Mouse (Mus musculus): Measurements from ENCODE around the gene Sptbn1.

Sptbn1 gene

GRCm38 (mm10) chr11:30171586-30172178, 96.3 kb downstream of the Sptbn1 start:
- DNase-seq (ENCODE audit: low spot score in 2 of 2) = no peak

GRCm38 (mm10) chr11:30171184-30171583, 96.8 kb downstream of the Sptbn1 start:
- DNase-seq (ENCODE audit: low spot score in 2 of 2) = no peak

GRCm38 (mm10) chr11:30166551-30166922, 101.4 kb downstream of the Sptbn1 start:
- DNase-seq (ENCODE audit: low spot score in 2 of 2) = no peak

GRCm38 (mm10) chr11:30165861-30166550, 102.0 kb downstream of the Sptbn1 start:
- peak; percentile 73 to 85 for DNase-seq (ENCODE audit: low spot score in 2 of 2)

- peak in 1 of 2 experiments; percentile 31 for DNase-seq (ENCODE audit: low spot score in 2 of 2)
Observed at GRCm38 (mm10) chr11:30164515-30165214, 103.3 kb downstream of the Sptbn1 start.

GRCm38 (mm10) chr11:30163870-30164269, 104.1 kb downstream of the Sptbn1 start:
- DNase-seq (ENCODE audit: low spot score in 2 of 2) = no peak

GRCm38 (mm10) chr11:30163081-30163480, 104.9 kb downstream of the Sptbn1 start:
- DNase-seq (ENCODE audit: low spot score in 2 of 2) = no peak

GRCm38 (mm10) chr11:30161744-30162143, 106.2 kb downstream of the Sptbn1 start:
- DNase-seq (ENCODE audit: low spot score in 2 of 2) = no peak

GRCm38 (mm10) chr11:30161173-30161650, 106.8 kb downstream of the Sptbn1 start:
- peak; percentile 95 to 98 for DNase-seq (ENCODE audit: low spot score in 2 of 2)

- DNase-seq (ENCODE audit: low spot score in 2 of 2) = peak in 1 of 2 experiments; percentile 55
Observed at GRCm38 (mm10) chr11:30160625-30161172, 107.3 kb downstream of the Sptbn1 start.

- DNase-seq (ENCODE audit: low spot score in 2 of 2) = no peak
Observed at GRCm38 (mm10) chr11:30159545-30160255, 108.3 kb downstream of the Sptbn1 start.

- peak; percentile 31 to 47 for DNase-seq (ENCODE audit: low spot score in 2 of 2)
Observed at GRCm38 (mm10) chr11:30158028-30158700, 109.8 kb downstream of the Sptbn1 start.

- DNase-seq (ENCODE audit: low spot score in 2 of 2) = peak in 1 of 2 experiments; percentile 67
Observed at GRCm38 (mm10) chr11:30155887-30156286, 112.1 kb downstream of the Sptbn1 start.

GRCm38 (mm10) chr11:30154980-30155379, 113.0 kb downstream of the Sptbn1 start:
- no peak for DNase-seq (ENCODE audit: low spot score in 2 of 2)

GRCm38 (mm10) chr11:30148888-30149287, 119.1 kb downstream of the Sptbn1 start:
- no peak for DNase-seq (ENCODE audit: low spot score in 2 of 2)

- no peak for DNase-seq (ENCODE audit: low spot score in 2 of 2)
Observed at GRCm38 (mm10) chr11:30148378-30148777, 119.6 kb downstream of the Sptbn1 start.

- no peak for DNase-seq (ENCODE audit: low spot score in 2 of 2)
Observed at GRCm38 (mm10) chr11:30147882-30148281, 120.1 kb downstream of the Sptbn1 start.

GRCm38 (mm10) chr11:30143090-30143489, 124.9 kb downstream of the Sptbn1 start:
- peak in 1 of 2 experiments; percentile 40 for DNase-seq (ENCODE audit: low spot score in 2 of 2)

- DNase-seq (ENCODE audit: low spot score in 2 of 2) = peak in 1 of 2 experiments; percentile 35
Observed at GRCm38 (mm10) chr11:30139165-30139826, 128.7 kb downstream of the Sptbn1 start.

GRCm38 (mm10) chr11:30137081-30137480, 130.9 kb downstream of the Sptbn1 start:
- peak in 1 of 2 experiments; percentile 38 for DNase-seq (ENCODE audit: low spot score in 2 of 2)

Data from heart, adult 9 months (tissue).